Mouse (Mus musculus): ENCODE results near the gene St3gal2. TPM values are rescaled to one million over a fixed set of nuclear protein-coding genes. Genes with fewer than 3 reads are reported as not detected.
A peak's percentile ranks its signal among the peaks of the same experiment; 100 is the strongest.
"Not testable (repeated sequence)": the region's sequence is repeated elsewhere in the genome, so short reads cannot be mapped to it uniquely, and the experiment has no call there.

Gene St3gal2
- 10 to 100 TPM; 94.9 to 95.6 TPM for total RNA-seq (2021)

- DNase-seq, result peak; percentile 92 to 93
Measured at GRCm38 (mm10) chr8:110919341-110920031, at the start of gene St3gal2. Gene St3gal2, plus strand, starts transcription at chr8:110919922.

DNA sequence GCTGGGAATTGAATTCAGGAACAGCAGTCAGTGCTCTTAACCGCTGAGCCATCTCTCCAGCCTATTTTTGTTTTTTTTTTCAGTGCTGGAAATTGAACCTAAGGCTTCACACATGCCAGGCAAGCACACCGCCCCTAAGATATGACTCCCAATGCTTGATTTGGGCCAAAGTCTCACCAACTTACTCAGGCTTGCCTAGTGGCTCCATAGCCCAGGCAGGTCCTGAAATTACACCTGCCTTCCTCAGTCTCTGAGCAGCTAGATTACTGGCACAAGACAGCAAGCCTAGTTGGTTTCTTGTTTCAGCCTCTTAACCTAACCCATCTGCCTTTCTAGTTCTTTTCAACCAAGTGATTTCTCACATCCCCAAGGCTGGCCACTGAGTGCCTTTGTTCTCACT, 49.2 kb upstream of the St3gal2 start:
- DNase-seq, result no peak

- no peak for DNase-seq
Measured at GRCm38 (mm10) chr8:110877862-110878261, 41.9 kb upstream of the St3gal2 start.

DNA sequence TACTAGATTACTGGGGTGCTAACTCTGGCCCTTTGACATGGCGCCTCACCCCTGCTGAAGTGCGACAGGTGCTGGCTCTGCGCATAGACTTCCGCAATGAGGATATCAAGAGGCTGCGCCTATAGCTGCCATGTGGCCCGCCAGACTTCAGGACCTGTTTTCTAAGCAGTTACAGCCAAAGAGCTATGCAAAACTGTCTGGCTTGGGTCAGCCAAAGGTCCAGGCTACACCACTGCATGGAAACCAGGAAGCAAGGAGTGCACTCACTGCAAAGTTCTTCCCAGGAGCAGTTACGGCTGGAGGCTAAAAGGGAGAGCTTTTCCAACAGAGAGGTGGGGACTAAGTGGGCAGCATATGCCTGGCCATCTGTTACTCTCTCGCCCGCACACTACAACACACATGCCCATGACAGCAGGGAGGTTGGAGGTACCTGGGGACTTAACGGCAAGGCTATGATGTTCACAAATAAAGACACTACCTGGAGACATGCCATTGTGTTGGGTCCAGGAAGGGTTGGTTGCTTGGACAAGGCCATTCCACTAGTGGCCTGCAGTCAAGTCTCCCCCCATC, 37.9 kb upstream of the St3gal2 start:
- no peak for DNase-seq

GRCm38 (mm10) chr8:110883824-110884223, 35.9 kb upstream of the St3gal2 start:
- DNase-seq, result no peak

DNA sequence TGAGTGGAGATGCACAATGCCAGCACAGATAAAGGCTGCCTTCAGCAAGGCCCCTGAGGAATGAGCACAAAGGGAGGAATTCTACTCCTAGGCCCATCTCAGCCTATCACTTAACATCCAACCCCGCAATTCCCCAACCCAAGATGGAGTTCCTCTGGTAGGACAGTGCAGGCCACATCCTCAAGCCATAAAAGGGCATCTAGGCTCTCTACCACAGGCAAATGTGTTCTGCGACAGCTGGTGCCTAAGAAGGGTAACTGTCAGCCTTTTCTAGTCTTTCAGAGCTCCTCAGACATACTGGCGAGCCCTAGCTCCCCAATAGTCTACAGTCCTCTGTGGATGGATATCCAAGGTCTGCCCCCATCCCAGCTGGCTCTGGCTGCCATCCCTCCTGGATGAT, 33.1 kb upstream of the St3gal2 start:
- DNase-seq, result peak in 1 of 2 experiments; percentile 28

DNA sequence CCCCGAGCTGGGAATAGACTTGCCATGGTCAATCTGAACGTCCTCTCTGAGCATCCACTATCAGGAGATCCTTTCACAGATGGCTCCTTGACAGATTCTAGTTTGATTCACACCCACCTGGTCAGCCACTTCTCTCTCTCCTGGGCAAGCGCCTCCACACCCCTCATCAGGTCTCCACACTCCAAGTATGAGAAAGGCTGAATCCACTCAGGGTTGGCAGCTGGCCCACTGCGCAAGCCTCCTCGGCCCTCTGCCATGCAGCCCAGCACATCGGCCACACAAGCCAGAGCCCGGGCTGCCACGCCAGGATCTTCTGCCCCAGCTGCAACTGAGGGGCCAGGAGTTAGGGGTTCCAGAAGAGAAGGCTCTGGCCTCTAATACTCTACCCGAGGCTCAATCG, 32.2 kb upstream of the St3gal2 start:
- DNase-seq, result no peak

- peak; percentile 51 to 61 for DNase-seq
Measured at GRCm38 (mm10) chr8:110888441-110888840, 31.3 kb upstream of the St3gal2 start.

- DNase-seq, result no peak
Measured at GRCm38 (mm10) chr8:110888860-110889259, 30.9 kb upstream of the St3gal2 start.

- DNase-seq, result no peak
Measured at GRCm38 (mm10) chr8:110889904-110890470, 29.7 kb upstream of the St3gal2 start.

GRCm38 (mm10) chr8:110892040-110892439, 27.7 kb upstream of the St3gal2 start:
- DNase-seq, result no peak

- DNase-seq, result no peak
Measured at GRCm38 (mm10) chr8:110892913-110893312, 26.8 kb upstream of the St3gal2 start.

GRCm38 (mm10) chr8:110894851-110895250, 24.9 kb upstream of the St3gal2 start:
- no peak for DNase-seq

- DNase-seq, result no peak
Measured at GRCm38 (mm10) chr8:110895254-110895653, 24.5 kb upstream of the St3gal2 start.

- no peak for DNase-seq
Measured at GRCm38 (mm10) chr8:110895812-110896211, 23.9 kb upstream of the St3gal2 start.

DNA sequence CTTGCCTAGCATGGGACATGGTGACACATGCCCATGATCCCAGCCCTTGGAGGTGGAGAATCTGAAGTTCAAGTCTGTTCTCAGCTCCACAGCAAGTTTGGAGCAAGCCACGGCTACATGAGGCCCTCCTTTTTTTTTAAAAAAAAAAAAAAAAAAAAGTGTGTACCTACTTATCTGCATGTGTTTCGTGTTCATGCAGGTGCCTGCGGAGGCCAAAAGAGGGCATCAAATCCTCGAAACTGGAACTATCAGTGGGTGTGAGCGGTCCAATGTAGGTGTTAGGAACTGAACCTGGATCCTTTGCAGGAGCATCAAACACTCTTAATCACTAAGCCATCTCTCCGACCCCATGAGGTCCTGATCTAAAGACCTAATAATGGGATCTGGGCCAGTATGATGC, 22.2 kb upstream of the St3gal2 start:
- no peak for DNase-seq

GRCm38 (mm10) chr8:110901056-110901455, 18.7 kb upstream of the St3gal2 start:
- no peak for DNase-seq

DNA sequence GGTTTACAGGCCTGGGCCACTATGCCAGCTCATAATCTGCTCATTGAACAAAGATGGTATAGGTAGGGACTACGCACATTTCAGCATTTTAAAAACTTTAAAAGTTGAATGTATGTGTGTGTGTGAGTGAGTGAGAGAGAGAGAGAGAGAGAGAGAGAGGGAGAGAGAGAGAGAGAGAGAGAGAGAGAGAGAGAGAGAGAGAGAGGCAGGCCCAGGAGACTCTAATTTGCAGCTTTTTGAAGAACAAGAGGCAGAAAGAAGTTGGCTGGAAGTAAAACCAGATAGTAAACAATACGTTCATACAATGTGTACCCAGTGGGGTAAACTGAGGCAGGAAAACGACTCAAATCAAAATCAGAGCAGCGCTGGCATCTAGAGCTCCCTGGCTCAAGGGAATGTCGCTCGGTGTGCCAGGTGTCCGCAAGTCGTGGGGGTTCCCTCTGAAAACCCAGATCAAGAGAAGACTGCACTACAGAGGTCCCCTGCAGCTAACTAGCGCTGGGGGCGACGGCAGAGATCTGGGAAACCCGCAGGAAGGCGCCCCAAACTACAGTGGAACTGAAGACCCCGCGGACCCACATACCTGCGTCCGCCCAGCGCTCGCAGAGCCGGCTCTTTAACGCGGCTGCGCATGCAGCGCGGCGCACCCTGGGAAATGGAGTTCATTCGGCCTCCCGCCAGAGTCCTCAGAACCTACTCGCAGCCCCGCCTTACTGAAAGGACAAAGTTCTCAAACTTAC, 17.7 kb upstream of the St3gal2 start, which contains the start of gene Fuk:
TSS of gene Fuk (minus strand) at position 650 of the 740 bp plus-strand sequence.
- DNase-seq, result peak; percentile 83 to 85

DNA sequence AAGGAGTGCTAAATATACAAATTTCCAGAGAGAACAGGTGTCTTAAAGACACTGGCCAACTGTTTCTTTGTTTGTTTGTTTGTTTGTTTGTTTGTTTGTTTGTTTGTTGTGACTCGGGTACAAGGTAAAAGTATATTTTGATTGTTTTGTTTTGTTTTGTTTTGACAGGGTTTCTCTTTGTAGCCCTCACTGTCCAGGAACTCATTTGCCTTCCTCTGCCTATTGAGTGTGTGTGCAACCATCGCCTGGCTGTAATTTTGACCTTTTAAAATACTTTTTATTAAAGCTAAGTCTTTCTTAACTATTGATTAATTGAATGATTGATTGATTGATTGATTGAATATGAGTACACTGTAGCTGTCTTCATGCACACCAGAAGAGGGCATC, 17.1 kb upstream of the St3gal2 start:
- no peak for DNase-seq

- no peak for DNase-seq
Measured at GRCm38 (mm10) chr8:110905404-110905803, 14.3 kb upstream of the St3gal2 start.

DNA sequence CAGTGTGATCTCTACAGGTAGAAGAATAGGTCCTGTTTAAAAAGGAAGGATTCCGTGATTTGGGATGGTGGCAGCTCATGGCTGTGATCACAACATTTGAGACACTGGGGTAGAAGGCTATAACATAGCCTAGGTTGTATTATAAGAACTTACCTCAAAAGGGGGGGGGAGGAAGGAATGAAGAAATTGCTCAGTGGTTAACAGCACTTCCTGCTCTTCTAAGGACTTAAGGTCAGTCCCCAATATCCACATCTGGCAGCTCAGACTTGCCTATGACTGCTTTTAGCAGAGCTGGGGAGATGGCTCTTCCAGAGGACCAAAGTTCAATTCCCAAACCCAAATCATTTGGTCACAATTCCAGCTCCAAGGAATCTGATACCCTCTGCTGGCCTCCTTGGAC, 13.0 kb upstream of the St3gal2 start:
- DNase-seq, result no peak

DNA sequence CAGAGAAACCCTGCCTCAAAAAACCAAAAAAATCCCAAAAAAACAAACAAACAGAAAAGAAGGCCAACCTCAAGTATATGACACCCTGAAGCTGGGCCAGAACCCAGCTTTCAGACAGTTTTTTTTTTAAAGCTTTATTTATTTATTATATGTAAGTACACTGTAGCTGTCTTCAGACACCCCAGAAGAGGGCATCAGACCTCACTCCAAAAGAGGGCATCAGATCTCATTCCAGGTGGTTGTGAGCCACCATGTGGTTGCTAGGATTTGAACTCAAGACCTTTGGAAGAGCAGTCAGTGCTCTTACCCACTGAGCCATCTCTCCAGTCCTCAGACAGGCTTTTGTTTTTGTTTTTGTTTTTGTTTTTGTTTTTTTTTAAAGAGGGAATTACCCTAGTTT, 9.9 kb upstream of the St3gal2 start:
- not testable (repeated sequence) for DNase-seq
